Mouse (Mus musculus) MEL (cell line): Measurements from ENCODE around the gene Rhoq.

Experiments
- CTCF ChIP-seq, 3 experiments: IDR thresholded peaks in 2 of 3; conservative IDR thresholded peaks in 1 of 3; 2 replicates each; pipeline ENCODE4 v1.5.1; 2011 to 2012; ENCODE audit warnings: low read length in 3 of 3, low read depth in 2 of 3, mild to moderate bottlenecking in 2 of 3, improper control_type of control experiment in 1 of 3, inconsistent platforms in 1 of 3, mixed read lengths in 1 of 3, moderate library complexity in 1 of 3; ENCODE audit not compliant: control insufficient read depth in 1 of 3, insufficient read depth in 1 of 3, poor library complexity in 1 of 3, severe bottlenecking in 1 of 3
- ELF1 ChIP-seq: IDR thresholded peaks from 2 replicates; pipeline ENCODE4 v1.6.1; 2014; ENCODE audit warnings: low read depth, mild to moderate bottlenecking, inconsistent platforms, low read length, improper control_type of control experiment, moderate library complexity
- EP300 ChIP-seq, 2 experiments: IDR thresholded peaks; 2 replicates each; pipeline ENCODE4 v1.6.1; 2011; ENCODE audit warnings: improper control_type of control experiment in 2 of 2, low read length in 2 of 2, low read depth in 1 of 2, mild to moderate bottlenecking in 1 of 2
- GATA1 ChIP-seq: IDR thresholded peaks from 2 replicates; pipeline ENCODE4 v1.6.1; 2011; ENCODE audit warnings: low read depth, low read length, improper control_type of control experiment
- MAFK ChIP-seq: IDR thresholded peaks from 2 replicates; pipeline ENCODE4 v1.6.1; 2011; ENCODE audit warnings: low read depth, mild to moderate bottlenecking, low read length, improper control_type of control experiment, borderline replicate concordance
- MAX ChIP-seq: IDR thresholded peaks from 2 replicates; pipeline ENCODE4 v1.6.1; 2011; ENCODE audit warnings: low read length, improper control_type of control experiment
- NRF1 ChIP-seq: IDR thresholded peaks from 2 replicates; pipeline ENCODE4 v1.6.1; 2014; ENCODE audit warnings: low read depth, mild to moderate bottlenecking, inconsistent platforms, low read length, improper control_type of control experiment, moderate library complexity; ENCODE audit not compliant: poor library complexity, insufficient read depth, severe bottlenecking
- POLR2A ChIP-seq, 2 experiments: IDR thresholded peaks; 2 replicates each; pipeline ENCODE4 v1.6.1; 2011 to 2012; ENCODE audit warnings: low read length in 2 of 2, mild to moderate bottlenecking in 2 of 2, control low read depth in 1 of 2, improper control_type of control experiment in 1 of 2, low read depth in 1 of 2, moderate library complexity in 1 of 2; ENCODE audit not compliant: control insufficient read depth in 1 of 2, insufficient read depth in 1 of 2, poor library complexity in 1 of 2
- TCF12 ChIP-seq: IDR thresholded peaks from 2 replicates; pipeline ENCODE4 v1.6.1; 2014; ENCODE audit warnings: low read depth, mild to moderate bottlenecking, inconsistent platforms, low read length, improper control_type of control experiment, moderate library complexity

DNA sequence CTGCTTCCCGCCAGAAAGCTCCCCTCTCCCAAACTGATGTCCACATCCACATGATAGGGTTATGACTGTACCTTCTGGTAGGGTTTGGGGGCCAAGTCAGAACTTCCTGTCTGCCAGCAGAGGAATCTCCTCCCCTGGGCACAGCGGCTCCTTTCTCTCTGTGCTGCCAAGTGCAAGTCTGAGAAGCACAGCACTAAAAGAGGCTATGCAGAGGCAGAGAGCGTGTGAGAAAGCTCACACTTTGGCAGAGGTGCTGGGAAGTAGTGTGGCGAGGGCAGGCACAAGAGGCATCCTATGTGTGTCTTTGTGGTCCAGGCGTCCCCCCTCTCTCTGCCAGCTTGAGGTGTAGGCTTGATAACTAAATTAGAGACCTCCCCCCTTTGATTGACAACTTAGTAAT lies 8.2 kb downstream of the Rhoq start:
- TF ChIP-seq ELF1 (no peak), POLR2A (IDR thresholded peaks at IDR 0.05; ENCODE audit: control insufficient read depth in 1 of 2, insufficient read depth in 1 of 2, low read depth in 1 of 2, low read length in 2 of 2, poor library complexity in 1 of 2) (no peak), NRF1 (no peak), GATA1 (no peak), TCF12 (no peak), MAFK (no peak), EP300 (IDR thresholded peaks at IDR 0.05; ENCODE audit: low read depth in 1 of 2, low read length in 2 of 2) (no peak), CTCF (IDR thresholded peaks at IDR 0.05 in 2 of 3, conservative IDR thresholded peaks at IDR 0.05 in 1 of 3; ENCODE audit: control insufficient read depth in 1 of 3, insufficient read depth in 1 of 3, low read depth in 2 of 3, low read length in 3 of 3, poor library complexity in 1 of 3, severe bottlenecking in 1 of 3) (no peak), MAX (no peak)
